Mouse (Mus musculus) forebrain, postnatal 0 days (tissue): Measurements from ENCODE around the gene Zfp459. TPM values are rescaled to one million over a fixed set of nuclear protein-coding genes. Genes with fewer than 3 reads are reported as not detected.
"Not testable (repeated sequence)": the region's sequence is repeated elsewhere in the genome, so short reads cannot be mapped to it uniquely, and the experiment has no call there.

Experiments used
- ATAC-seq: fragments of 200-750 bp; cut with Nextera tagmentation; 2 replicates; pipeline ENCODE4 v1.8.0; 2017; ENCODE audit warnings: mild to moderate bottlenecking, moderate library complexity
- DNase-seq: peaks from one replicate; pipeline ENCODE4 v3.0.0-alpha.2; 2015
- H3K27ac ChIP-seq: fragments of 300-500 bp; sonication (generic); 2 replicates; pipeline ENCODE4 v1.5.1; 2014; ENCODE audit warnings: low read depth, mild to moderate bottlenecking, antibody characterized with exemption, low read length, moderate library complexity, mixed read lengths
- H3K27me3 ChIP-seq: fragments of 300-500 bp; sonication (generic); 2 replicates; pipeline ENCODE4 v1.6.1; 2014; ENCODE audit warnings: mild to moderate bottlenecking, low read length, mixed read lengths; ENCODE audit not compliant: insufficient read depth
- H3K36me3 ChIP-seq: fragments of 300-500 bp; sonication (generic); 2 replicates; pipeline ENCODE4 v1.6.1; 2014; ENCODE audit warnings: mild to moderate bottlenecking, moderate library complexity; ENCODE audit not compliant: insufficient read depth
- H3K4me1 ChIP-seq: fragments of 300-500 bp; sonication (generic); 2 replicates; pipeline ENCODE4 v1.6.1; 2014; ENCODE audit warnings: antibody characterized with exemption; ENCODE audit not compliant: insufficient read depth
- H3K4me2 ChIP-seq: fragments of 300-500 bp; sonication (generic); 2 replicates; pipeline ENCODE4 v1.6.1; 2014; ENCODE audit warnings: low read depth, mild to moderate bottlenecking, moderate library complexity
- H3K4me3 ChIP-seq: fragments of 300-500 bp; sonication (generic); 2 replicates; pipeline ENCODE4 v1.5.1; 2014; ENCODE audit warnings: low read depth, low read length, mixed read lengths
- H3K9ac ChIP-seq: fragments of 300-500 bp; sonication (generic); 2 replicates; pipeline ENCODE4 v1.6.1; 2014; ENCODE audit warnings: mild to moderate bottlenecking
- H3K9me3 ChIP-seq: fragments of 300-500 bp; sonication (generic); 2 replicates; pipeline ENCODE4 v1.6.1; 2016; ENCODE audit warnings: low read length
- CTCF ChIP-seq: sonication (generic); IDR thresholded peaks from 2 replicates; pipeline ENCODE4 v1.5.1; 2016; ENCODE audit warnings: antibody characterized with exemption, control low read depth, low read depth
- WGBS: fragments of 180-500 bp; shearing (Covaris S2); extraction: QIAGEN DNeasy Blood & Tissue Kit; methylation state at CpG from one replicate; pipeline ENCODE4 v1.1.7; 2014; 5-methylcytosine and 5-hydroxymethylcytosine counted together
- polyA plus RNA-seq: library from polyadenylated mRNA; unstranded; fragments of >200 nt; fragmentation: Nextera tagmentation; extraction: Ambion mirVana; gene quantifications from 2 replicates; pipeline ENCODE4 v1.2.1, GENCODE M21; 2015
- total RNA-seq: library from RNA; depleted of rRNA; stranded (reverse); fragments of >200 nt; gene quantifications from 2 replicates; pipeline ENCODE4 v1.2.3, GENCODE M21; 2014; rRNA removed

Zfp459 gene
- total RNA-seq = 1.9 and 2.1 TPM in 2 replicates
- 0.53 and 0.71 TPM in 2 replicates for polyA plus RNA-seq

GRCm38 (mm10) chr13:67421207-67421857 is at the start of gene Zfp459:
Gene Zfp459, minus strand, starts transcription at chr13:67421418.
- TF ChIP-seq CTCF = no peak
- peak within 1 kb of the TSS; percentile 46 for H3K4me3 ChIP-seq
- peak within 1 kb of the TSS; percentile 61 for H3K4me2 ChIP-seq

GRCm38 (mm10) chr13:67469274-67469673 is 48.1 kb upstream of the Zfp459 start:
- no peak for TF ChIP-seq CTCF
- Histone ChIP-seq H3K9ac (no peak overlapping the region), H3K36me3 (peaks cover 25% of the 10 kb centered on the region), H3K27me3 (no peaks in the 10 kb centered on the region), H3K4me2 (no peak overlapping the region), H3K4me1 (no peaks in the 10 kb centered on the region), H3K9me3 (no peaks in the 10 kb centered on the region), H3K4me3 (no peak overlapping the region), H3K27ac (no peak overlapping the region)
- WGBS = 92% methylated on average over 3 of the region's 3 CpGs
- no peak for DNase-seq
- ATAC-seq = no peak

More at GRCm38 (mm10) chr13:67421207-67421857, at the start of gene Zfp459:
- ATAC-seq = peak; percentile 83
- no peaks in the 10 kb centered on the region for H3K27me3 ChIP-seq
- peak within 1 kb of the TSS; percentile 29 for H3K9ac ChIP-seq
- H3K36me3 ChIP-seq = no peaks in the 10 kb centered on the region
- WGBS = under 1% methylated on average over 22 of the region's 22 CpGs
- no peaks in the 10 kb centered on the region for H3K9me3 ChIP-seq
- DNase-seq = peak; percentile 66
- H3K27ac ChIP-seq = no peak within 1 kb of the TSS
- H3K4me1 ChIP-seq = no peaks in the 10 kb centered on the region

- not testable (repeated sequence) for H3K4me1 ChIP-seq, H3K9me3 ChIP-seq, DNase-seq, ATAC-seq, H3K9ac ChIP-seq, H3K36me3 ChIP-seq, H3K4me2 ChIP-seq, H3K27me3 ChIP-seq, H3K27ac ChIP-seq, H3K4me3 ChIP-seq
- 82% methylated on average over 3 of the region's 5 CpGs for WGBS
These were observed 42.4 kb upstream of the Zfp459 start for GRCm38 (mm10) chr13:67463506-67464185.

- no peaks in the 10 kb centered on the region for H3K36me3 ChIP-seq
- 2% methylated on average over 3 of the region's 3 CpGs for WGBS
- DNase-seq (no peak), ATAC-seq (peak; percentile 15)
- H3K4me2 ChIP-seq = peak overlapping the region; percentile 82
- no peaks in the 10 kb centered on the region; the same call in 1 of the 2 replicates for H3K4me1 ChIP-seq
- 0 out of 2 replicates have a peak overlapping the region, but pooled peaks have one; percentile 56 for H3K9ac ChIP-seq
- TF ChIP-seq CTCF = no peak
- no peaks in the 10 kb centered on the region for H3K27me3 ChIP-seq
- no peak overlapping the region for H3K27ac ChIP-seq
- peak overlapping the region; percentile 50 for H3K4me3 ChIP-seq
- H3K9me3 ChIP-seq = no peaks in the 10 kb centered on the region
These were observed 30.7 kb upstream of the Zfp459 start for GRCm38 (mm10) chr13:67452021-67452309.

- no peak for TF ChIP-seq CTCF
- H3K4me3 ChIP-seq = peak within 1 kb of the TSS; percentile 50
- peaks cover 3% of the 10 kb centered on the region; the same call in 1 of the 2 replicates for H3K36me3 ChIP-seq
- 2% methylated on average over 20 of the region's 20 CpGs for WGBS
- no peaks in the 10 kb centered on the region; the same call in 1 of the 2 replicates for H3K4me1 ChIP-seq
- H3K27me3 ChIP-seq = no peaks in the 10 kb centered on the region
- H3K9ac ChIP-seq = peak within 1 kb of the TSS; percentile 56
- H3K27ac ChIP-seq = no peak within 1 kb of the TSS
- H3K9me3 ChIP-seq = no peaks in the 10 kb centered on the region
- ATAC-seq = peak; percentile 98
- DNase-seq = peak; percentile 90
- H3K4me2 ChIP-seq = peak within 1 kb of the TSS; percentile 82
These were observed 30.2 kb upstream of the Zfp459 start, which contains the start of gene Zfp874a for GRCm38 (mm10) chr13:67451172-67452020. Gene Zfp874a, minus strand, starts transcription at chr13:67451624.

GRCm38 (mm10) chr13:67437095-67437494 is 15.9 kb upstream of the Zfp459 start:
- H3K4me3 ChIP-seq, ATAC-seq, H3K27ac ChIP-seq, DNase-seq, H3K9me3 ChIP-seq, H3K36me3 ChIP-seq, H3K4me1 ChIP-seq, H3K4me2 ChIP-seq, H3K9ac ChIP-seq, H3K27me3 ChIP-seq: not testable (repeated sequence)
- 71% methylated on average over 1 of the region's 3 CpGs for WGBS
